Comparison of ENCODE assay signal across 28 mouse cellular contexts in the genomic region with DNA sequence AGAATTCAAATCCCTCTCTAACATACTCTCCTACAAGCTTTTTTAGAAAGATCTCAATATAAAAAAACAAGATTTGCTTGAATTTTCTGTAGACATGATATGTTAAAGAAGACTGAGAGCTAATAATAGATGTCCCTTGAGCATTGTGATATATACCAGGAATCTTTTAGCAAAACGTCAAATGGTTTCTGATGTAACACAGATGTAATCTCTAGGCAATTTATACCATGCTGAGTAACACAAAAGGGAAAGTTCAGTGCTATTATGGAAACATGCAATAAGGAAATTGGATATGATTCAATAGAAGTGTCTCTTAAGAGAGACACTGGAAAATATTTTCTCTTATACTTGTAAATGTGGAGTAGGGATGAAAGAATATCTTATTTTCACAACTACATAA.
DNase-seq lines count a peak whose midpoint lies in the region; ATAC-seq and TF ChIP-seq lines count a peak whose summit lies in the region.
"Had no signal": no experiment of that assay in that cellular context is flagged by ENCODE, and none has a peak within 500 bp of the region (broad histone marks: within the 10 kb centered on the region; RNA-seq: fewer than 3 reads in every experiment).

No protein-coding gene starts in this region.

- no peak overlapping the region for H3K4me2 ChIP-seq in limb, embryonic 14.5 days (replicated peaks; ENCODE audit: low read depth, low read length, severe bottlenecking)
- H3K4me2 ChIP-seq in embryonic facial prominence, embryonic 14.5 days (ENCODE audit: low read depth, low read length), result no peak overlapping the region
- H3K4me2 ChIP-seq in myocyte (ENCODE audit: low read depth), result no peak overlapping the region
- H3K4me2 ChIP-seq: embryonic facial prominence, embryonic 15.5 days; forebrain, embryonic 12.5 days; forebrain, embryonic 15.5 days; heart, embryonic 13.5 days; hindbrain, embryonic 14.5 days had no signal

- H3K4me3 ChIP-seq in limb, embryonic 14.5 days (replicated peaks; ENCODE audit: low read length), result no peak overlapping the region
- H3K4me3 ChIP-seq in limb, embryonic 10.5 days, result no peak overlapping the region
- no peak overlapping the region for H3K4me3 ChIP-seq in embryonic facial prominence, embryonic 14.5 days (ENCODE audit: low read depth, low read length)
- no peak overlapping the region for H3K4me3 ChIP-seq in myocyte
- H3K4me3 ChIP-seq: embryonic facial prominence, embryonic 15.5 days; erythroblast, embryonic 14.5 days; forebrain, embryonic 12.5 days; forebrain, embryonic 15.5 days; heart, adult 2 months; heart, embryonic 10.5 days; heart, embryonic 13.5 days had no signal

- no peak for TF ChIP-seq POLR2A in limb, embryonic 14.5 days (IDR thresholded peaks at IDR 0.05; ENCODE audit: borderline replicate concordance, extremely low read depth, insufficient read depth, insufficient read length)
- TF ChIP-seq POLR2A in myocyte (IDR thresholded peaks at IDR 0.05; ENCODE audit: insufficient read length, low read depth), result no peak

- ATAC-seq in limb, embryonic 14.5 days (ENCODE audit: low FRiP score, low read depth), result no peak
- ATAC-seq in embryonic facial prominence, embryonic 14.5 days (ENCODE audit: low read depth), result no peak
- ATAC-seq: forebrain, embryonic 15.5 days; hindbrain, postnatal 0 days; inflammation-experienced regulatory T-cells, adult 6 months; Patski had no signal

- H3K4me1 ChIP-seq in limb, embryonic 14.5 days (ENCODE audit: control insufficient read depth, insufficient read depth, low read length), result no peaks in the 10 kb centered on the region
- H3K4me1 ChIP-seq in limb, embryonic 10.5 days, result no peaks in the 10 kb centered on the region
- H3K4me1 ChIP-seq in embryonic facial prominence, embryonic 14.5 days (ENCODE audit: control insufficient read depth, insufficient read depth, low read length), result no peaks in the 10 kb centered on the region
- H3K4me1 ChIP-seq: embryonic facial prominence, embryonic 15.5 days; forebrain, embryonic 12.5 days; forebrain, embryonic 15.5 days; heart, embryonic 10.5 days; heart, embryonic 13.5 days had no signal

- no peak overlapping the region for H3K27ac ChIP-seq in limb, embryonic 14.5 days (replicated peaks; ENCODE audit: low read depth, low read length)
- H3K27ac ChIP-seq in limb, embryonic 10.5 days, result no peak overlapping the region
- no peak overlapping the region for H3K27ac ChIP-seq in embryonic facial prominence, embryonic 14.5 days (replicated peaks; ENCODE audit: low read depth, low read length)
- H3K27ac ChIP-seq: embryonic facial prominence, embryonic 15.5 days; forebrain, embryonic 12.5 days; forebrain, embryonic 15.5 days; heart, adult 2 months; heart, embryonic 10.5 days; heart, embryonic 13.5 days; hindbrain, embryonic 14.5 days; hindbrain, postnatal 0 days had no signal

- H3K27me3 ChIP-seq in limb, embryonic 14.5 days (ENCODE audit: control insufficient read depth, insufficient read depth, low read length), result no peaks in the 10 kb centered on the region
- H3K27me3 ChIP-seq in limb, embryonic 10.5 days (ENCODE audit: low read depth, poor library complexity, severe bottlenecking), result no peaks in the 10 kb centered on the region
- no peaks in the 10 kb centered on the region for H3K27me3 ChIP-seq in embryonic facial prominence, embryonic 14.5 days (replicated peaks; ENCODE audit: control insufficient read depth, insufficient read depth, low read length)
- H3K27me3 ChIP-seq in myocyte (ENCODE audit: control insufficient read depth, insufficient read depth, insufficient read length), result no peaks in the 10 kb centered on the region
- H3K27me3 ChIP-seq: embryonic facial prominence, embryonic 15.5 days; forebrain, embryonic 12.5 days; forebrain, embryonic 15.5 days; heart, embryonic 13.5 days; Patski had no signal

- H3K79me2 ChIP-seq in myocyte (ENCODE audit: control insufficient read depth, insufficient read depth), result no peaks in the 10 kb centered on the region

- no peaks in the 10 kb centered on the region for H3K36me3 ChIP-seq in limb, embryonic 14.5 days (ENCODE audit: control insufficient read depth, insufficient read depth, low read length)
- H3K36me3 ChIP-seq in limb, embryonic 10.5 days, result no peaks in the 10 kb centered on the region
- H3K36me3 ChIP-seq in embryonic facial prominence, embryonic 14.5 days (ENCODE audit: control insufficient read depth, insufficient read depth, low read length), result no peaks in the 10 kb centered on the region
- H3K36me3 ChIP-seq in myocyte (ENCODE audit: control insufficient read depth, insufficient read depth), result no peaks in the 10 kb centered on the region
- H3K36me3 ChIP-seq: embryonic facial prominence, embryonic 15.5 days; forebrain, embryonic 12.5 days; forebrain, embryonic 15.5 days; heart, embryonic 10.5 days; heart, embryonic 13.5 days had no signal

- 35% methylated on average over 1 of the region's 1 CpGs for WGBS in limb, embryonic 14.5 days
- WGBS in limb, embryonic 10.5 days, result 72% methylated on average over 1 of the region's 1 CpGs
- 20% methylated on average over 1 of the region's 1 CpGs for WGBS in embryonic facial prominence, embryonic 14.5 days

- H3K9me3 ChIP-seq in limb, embryonic 14.5 days (ENCODE audit: control insufficient read depth, low read length), result no peaks in the 10 kb centered on the region
- H3K9me3 ChIP-seq in limb, embryonic 10.5 days (replicated peaks), result no peaks in the 10 kb centered on the region
- no peaks in the 10 kb centered on the region for H3K9me3 ChIP-seq in embryonic facial prominence, embryonic 14.5 days (ENCODE audit: control insufficient read depth, low read length)
- H3K9me3 ChIP-seq: embryonic facial prominence, embryonic 15.5 days; forebrain, embryonic 12.5 days; forebrain, embryonic 15.5 days; heart, embryonic 10.5 days; heart, embryonic 13.5 days had no signal

- no peak overlapping the region for H3K9ac ChIP-seq in limb, embryonic 14.5 days (ENCODE audit: low read depth, low read length, severe bottlenecking)
- H3K9ac ChIP-seq in embryonic facial prominence, embryonic 14.5 days (ENCODE audit: low read depth, low read length), result no peak overlapping the region
- H3K9ac ChIP-seq: embryonic facial prominence, embryonic 15.5 days; forebrain, embryonic 12.5 days; forebrain, embryonic 15.5 days; heart, embryonic 13.5 days; hindbrain, embryonic 14.5 days had no signal

- DNase-seq in limb, embryonic 14.5 days (ENCODE audit: low spot score), result peak; percentile 3
- DNase-seq in limb, embryonic 10.5 days (ENCODE audit: low spot score), result no peak
- peak; percentile 33 for DNase-seq in MN1 (ENCODE audit: low spot score)
- peak; percentile 29 for DNase-seq in embryonic facial prominence, embryonic 14.5 days (ENCODE audit: low spot score)
- DNase-seq in cerebellum, postnatal 14 days, result no peak
- no peak for DNase-seq in thymus, postnatal 25 days
- DNase-seq in right cerebral cortex, postnatal 4 days, result no peak
- DNase-seq: adrenal gland, postnatal 10 days; adrenal gland, postnatal 36 days; cerebellum, adult 11 months; cerebellum, adult 2 months; cerebellum, adult 9-11 months; cerebellum, postnatal 36 days; gastrocnemius, postnatal 25 days; heart, adult 2 months; heart, postnatal 14 days; heart, postnatal 4 days had no signal

- H3ac ChIP-seq in myocyte (ENCODE audit: control insufficient read depth, insufficient read length), result no peak overlapping the region

TF ChIP-seq in myocyte, 11 proteins besides CTCF, POLR2A, EP300 and RAD21:
- TF ChIP-seq MAX (IDR thresholded peaks at IDR 0.05; ENCODE audit: low read depth) (no peak), TCF12 (IDR thresholded peaks at IDR 0.05; ENCODE audit: insufficient read depth, poor library complexity, severe bottlenecking) (no peak), CEBPB (IDR thresholded peaks at IDR 0.05; ENCODE audit: insufficient read depth, poor library complexity, severe bottlenecking) (peak; percentile 69)

Comparison
In these comparisons a context has a peak if more than half of its experiments do, and no peak if none do; other contexts are left out.
1. DNase-seq: peak in limb, embryonic 14.5 days (single experiment), MN1 (single experiment) and embryonic facial prominence, embryonic 14.5 days (single experiment); none in limb, embryonic 10.5 days (single experiment), cerebellum, postnatal 14 days (0 of 2), thymus, postnatal 25 days (single experiment) and right cerebral cortex, postnatal 4 days (single experiment).